Mouse (Mus musculus): ENCODE data around the gene Dnah2.

Gene Dnah2

DNA sequence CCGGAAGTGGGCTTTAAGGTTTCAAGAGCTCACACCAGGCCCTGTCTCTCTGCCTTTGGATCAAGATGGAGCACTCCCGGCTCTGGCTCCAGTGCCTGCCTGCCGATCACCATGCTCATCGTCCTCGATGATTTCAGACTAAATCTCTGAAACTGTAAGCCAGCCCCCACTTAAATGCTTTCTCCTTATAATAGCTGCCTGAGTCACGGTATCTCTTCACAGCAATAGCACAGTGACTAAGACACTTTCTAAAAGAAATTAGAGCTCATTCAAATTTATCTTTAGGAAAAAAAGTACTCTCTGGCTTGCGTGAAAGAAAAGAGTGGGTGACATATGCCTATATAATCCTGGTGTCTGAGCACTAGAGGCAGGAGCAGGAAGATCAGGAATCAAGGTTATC lies 84.9 kb downstream of the Dnah2 start:
- no peak for DNase-seq (ENCODE audit: low spot score)

DNA sequence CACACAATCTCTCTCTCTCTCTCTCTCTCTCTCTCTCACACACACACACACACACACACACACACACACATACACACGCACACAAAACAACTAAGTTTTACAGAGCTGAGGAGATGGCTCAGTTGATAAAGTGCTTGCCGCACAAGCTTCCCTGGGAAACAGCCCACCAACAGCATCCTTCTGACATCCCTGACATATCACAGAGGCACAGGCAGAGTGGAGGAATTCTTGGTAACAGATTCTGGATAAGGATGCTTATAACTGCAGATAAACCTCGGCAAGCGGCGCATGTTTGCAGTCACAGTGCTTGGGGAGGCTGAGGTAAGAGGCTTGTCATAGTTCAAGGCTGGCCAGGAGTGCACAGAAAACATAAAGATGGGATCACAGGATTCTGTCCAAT lies 87.3 kb downstream of the Dnah2 start:
- DNase-seq (ENCODE audit: low spot score): no peak

DNA sequence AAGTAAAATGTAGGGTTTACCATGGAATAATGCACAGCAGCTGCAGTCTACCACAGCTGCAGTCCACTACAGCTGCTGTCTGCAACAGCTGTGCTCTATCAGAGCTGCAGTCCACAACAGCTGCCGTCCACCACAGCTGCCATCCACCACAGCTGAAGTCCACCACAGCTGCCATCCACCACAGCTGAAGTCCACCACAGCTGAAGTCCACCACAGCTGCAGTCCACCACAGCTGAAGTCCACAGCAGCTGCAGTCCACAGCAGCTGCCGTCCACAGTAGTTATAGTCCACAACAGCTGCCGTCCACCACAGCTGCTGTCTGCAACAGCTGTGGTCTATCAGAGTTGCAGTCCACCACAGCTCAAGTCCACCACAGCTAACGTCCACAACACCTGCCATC lies 89.0 kb downstream of the Dnah2 start:
- DNase-seq (ENCODE audit: low spot score): no peak

DNA sequence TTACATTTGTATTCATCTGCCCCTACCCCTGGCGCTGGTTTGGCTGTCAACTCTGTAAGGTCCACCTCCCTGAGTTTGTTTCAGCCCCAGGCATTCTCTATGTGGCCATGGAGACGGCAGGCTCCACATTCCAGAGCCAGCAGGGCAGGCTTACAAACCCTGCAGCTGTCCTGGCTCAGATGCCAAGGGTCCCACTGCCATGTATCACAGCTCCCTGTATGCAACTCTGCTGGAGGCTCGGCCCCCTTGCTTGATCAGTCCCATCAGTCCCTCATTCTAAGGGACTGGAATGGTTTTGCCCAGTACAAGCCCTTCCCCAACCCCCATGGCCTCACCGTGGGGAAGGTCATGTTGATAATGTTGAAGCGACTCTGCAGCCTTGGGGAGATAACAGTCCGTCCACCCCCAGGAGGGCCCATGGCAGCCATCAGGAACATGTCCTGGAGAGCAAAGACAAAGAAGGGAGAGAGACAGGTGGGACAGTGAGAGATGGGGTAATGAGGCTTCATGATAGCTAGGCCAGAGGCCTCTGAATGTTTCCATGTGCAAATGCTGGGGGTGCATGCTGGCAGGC lies 91.8 kb downstream of the Dnah2 start:
- no peak for DNase-seq (ENCODE audit: low spot score)

DNA sequence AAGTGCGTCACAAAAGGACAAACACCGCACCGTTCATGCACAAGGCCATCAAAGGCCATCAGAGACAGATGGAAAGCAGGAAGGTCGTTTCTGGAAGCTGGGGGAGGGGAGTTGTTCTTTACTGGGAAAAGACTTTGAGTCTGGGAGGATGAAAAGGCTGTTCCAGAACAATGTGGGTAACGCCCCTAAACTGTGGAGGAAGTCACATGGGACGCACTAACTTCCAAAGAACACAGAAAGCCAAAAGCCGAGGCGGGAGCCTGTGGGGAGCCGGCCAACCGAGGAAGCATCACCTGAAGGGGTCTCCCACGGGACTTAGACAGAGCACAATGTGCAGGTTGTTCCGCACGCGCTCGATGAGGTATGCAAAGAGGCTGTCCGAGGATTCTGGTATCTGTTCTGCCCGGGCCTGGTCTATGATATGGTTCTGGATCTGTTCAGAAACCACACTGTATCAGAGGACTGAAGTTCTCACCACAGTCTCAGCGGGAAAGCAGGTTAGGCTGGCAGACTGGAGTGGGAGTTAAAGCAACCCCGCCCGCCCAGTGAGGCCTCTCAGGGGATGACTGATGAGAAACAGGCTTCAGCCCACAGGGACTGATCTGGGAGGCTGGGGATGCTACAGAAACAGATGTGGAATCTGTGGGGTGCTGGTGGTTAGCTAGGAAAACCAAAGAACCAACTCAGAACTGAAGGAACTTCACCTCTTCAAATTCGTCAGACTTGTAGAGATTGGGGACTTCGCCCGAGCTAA lies 96.6 kb downstream of the Dnah2 start:
- DNase-seq (ENCODE audit: low spot score): peak; percentile 58

DNA sequence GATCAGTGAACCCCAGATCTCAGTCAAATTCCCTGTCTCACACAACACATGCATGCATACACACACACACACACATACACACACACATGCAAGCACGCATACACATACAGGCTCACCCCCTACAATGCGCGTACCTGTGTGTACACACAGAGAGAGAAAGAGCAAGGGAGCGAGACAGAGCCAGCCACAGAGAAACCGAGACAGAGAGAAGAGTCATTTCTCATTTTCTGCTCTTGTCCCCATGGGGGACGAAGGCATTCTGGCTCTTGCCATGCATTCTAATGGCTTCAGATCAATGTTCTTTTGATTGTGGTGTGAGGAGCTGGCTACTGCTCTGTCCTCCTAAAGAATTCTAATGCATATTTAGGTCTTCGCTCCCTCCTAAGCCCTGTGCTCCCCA lies 101.6 kb downstream of the Dnah2 start:
- no peak for DNase-seq (ENCODE audit: low spot score)

DNA sequence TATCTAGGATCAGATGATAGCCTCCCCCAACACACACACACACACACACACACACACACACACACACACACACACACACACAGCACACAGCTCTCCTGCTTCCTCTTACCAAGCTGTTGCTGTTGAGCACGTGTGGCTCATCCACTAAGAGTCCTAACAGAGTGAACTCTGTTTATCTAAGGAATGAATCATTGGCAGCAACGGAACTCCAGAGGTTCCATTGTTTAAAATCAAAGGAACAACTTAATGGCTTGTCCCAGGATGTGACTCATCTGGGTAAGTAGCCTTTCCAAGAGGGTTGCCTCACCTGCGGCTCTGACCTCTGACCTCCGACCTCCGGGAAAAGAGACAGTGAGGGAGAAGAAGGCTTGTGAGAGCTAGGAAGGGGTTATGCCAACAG lies 105.6 kb downstream of the Dnah2 start:
- DNase-seq (ENCODE audit: low spot score): no peak

DNA sequence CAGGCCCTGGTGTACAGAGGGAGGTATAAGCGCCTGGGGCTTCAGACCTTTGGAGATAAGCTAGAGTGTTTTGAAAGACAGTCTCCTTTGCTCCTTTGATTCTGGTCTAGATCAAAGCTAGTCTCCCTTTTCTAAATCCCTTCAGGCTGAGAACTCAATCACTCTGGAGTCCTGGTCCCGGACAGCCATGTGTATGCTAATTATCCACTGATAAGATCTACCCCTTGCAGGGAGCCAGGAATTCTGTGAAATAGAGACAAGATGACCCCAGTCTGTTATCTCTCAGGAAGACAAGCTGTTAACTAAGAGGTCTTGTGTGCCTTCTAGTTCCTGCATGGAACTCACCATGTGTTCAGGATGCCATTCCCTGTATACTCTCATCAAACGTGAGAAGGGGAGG lies 111.6 kb downstream of the Dnah2 start:
- no peak for DNase-seq (ENCODE audit: low spot score)

DNA sequence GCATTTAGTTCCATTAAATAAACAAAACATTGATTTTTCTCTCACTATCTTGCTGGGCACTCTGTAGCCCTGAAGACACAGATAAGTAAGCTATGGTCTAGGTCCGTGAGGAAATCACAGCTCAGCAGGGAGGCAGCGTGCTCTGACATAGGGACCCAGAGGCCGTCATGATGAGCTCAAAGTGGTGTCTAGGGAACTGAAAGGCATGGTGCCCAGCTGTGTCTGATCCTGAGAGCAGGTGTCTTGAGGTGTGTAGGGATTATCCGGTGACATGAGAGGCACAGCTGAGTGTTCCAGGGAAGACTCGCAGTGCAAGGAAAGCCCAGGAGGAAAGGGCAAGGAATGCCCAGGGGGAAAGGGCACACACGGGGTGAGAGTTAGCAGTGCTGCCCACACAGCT lies 115.7 kb downstream of the Dnah2 start:
- no peak for DNase-seq (ENCODE audit: low spot score)

DNA sequence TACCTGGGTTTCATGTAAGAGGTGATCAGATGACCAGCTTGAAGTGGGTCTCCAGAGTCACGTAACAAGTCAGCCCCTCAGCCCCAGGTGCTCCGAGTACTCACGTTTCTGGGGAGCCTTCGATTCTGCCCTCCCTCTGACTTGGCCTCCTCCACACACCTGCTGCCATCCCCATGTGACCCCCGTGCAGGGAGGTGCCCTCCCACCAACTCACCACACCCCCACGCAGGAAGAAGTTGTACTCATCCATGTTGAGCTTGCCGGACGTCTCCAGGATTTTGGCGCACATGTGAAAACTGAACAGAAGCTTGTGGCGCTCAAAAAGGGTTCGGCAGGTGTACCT lies 116.3 kb downstream of the Dnah2 start:
- no peak for DNase-seq (ENCODE audit: low spot score)

DNA sequence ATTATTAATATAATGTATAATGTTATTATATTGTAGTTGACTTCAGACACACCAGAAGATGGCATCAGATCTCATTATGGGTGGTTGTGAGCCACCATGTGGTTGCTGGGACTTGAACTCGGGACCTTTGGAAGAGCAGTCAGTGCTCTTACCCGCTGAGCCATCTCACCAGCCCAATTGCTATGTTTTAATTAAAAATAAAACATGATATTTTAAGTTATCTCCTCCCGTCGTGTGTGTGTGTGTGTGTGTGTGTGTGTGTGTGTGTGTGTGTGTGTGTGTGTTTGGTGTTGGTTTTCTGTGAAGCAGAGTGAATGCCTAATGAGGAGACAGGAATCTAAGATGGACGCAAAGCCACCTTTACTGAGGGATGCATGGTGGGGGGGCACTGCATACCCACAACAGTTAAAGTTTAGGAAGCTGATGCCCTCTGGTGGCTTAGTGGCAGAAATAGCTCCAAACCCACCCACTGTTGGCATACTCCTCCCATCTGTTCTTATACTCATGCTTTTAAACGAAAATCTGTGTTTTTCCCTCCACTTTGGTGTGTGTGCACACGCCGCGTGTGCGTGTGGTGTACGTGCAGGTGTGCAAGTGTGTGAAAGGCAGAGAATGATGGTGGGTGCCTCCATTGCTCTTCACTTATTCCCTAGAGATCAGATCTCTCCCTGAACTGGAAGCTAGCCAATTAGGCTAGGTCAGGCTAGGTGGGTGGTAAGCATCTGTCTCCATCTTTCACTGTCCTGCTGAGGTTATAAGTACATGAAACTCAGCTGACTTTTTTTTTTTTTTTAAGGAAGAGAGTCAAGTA lies 116.9 kb downstream of the Dnah2 start:
- peak; percentile 70 for DNase-seq (ENCODE audit: low spot score)

DNA sequence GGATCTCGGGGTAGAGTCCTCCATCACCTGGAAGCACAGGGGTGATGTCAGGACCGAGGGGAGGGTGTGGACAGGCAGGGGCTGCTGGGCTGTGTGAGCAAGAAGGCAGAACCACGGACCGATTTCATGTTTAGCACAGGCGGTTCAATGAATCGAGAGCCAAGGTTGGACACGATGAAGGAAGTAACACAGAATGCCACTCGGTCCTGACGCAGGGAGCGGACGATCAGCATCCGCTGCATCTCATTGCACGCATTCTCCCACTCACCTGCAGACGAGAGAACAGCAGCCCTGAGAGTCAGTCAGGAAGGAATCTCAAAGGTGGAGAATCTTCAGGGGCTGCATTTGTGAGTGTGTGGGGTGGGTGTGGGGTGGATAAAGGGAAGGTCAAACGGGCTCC lies 118.3 kb downstream of the Dnah2 start:
- no peak for DNase-seq (ENCODE audit: low spot score)

DNA sequence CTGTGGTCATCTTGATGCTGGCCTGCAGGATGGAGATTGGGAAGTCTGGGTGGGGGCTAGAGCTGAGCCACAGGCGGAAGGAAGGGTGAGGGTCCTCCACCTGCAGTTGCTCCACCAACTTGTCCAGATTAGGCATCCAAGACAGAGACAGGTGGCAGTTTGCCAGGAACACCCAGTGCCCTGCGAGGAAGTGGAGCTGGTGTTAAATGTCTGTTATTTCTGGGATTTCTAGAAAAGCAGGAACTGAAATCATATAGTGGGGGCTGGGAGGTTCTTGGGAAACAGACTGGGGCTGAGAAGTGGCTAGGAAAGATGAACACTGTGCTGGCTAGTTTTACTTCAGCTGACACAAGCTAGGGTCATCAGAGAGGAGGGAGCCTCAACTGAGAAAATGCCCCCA lies 119.6 kb downstream of the Dnah2 start:
- DNase-seq (ENCODE audit: low spot score): peak; percentile 70

DNA sequence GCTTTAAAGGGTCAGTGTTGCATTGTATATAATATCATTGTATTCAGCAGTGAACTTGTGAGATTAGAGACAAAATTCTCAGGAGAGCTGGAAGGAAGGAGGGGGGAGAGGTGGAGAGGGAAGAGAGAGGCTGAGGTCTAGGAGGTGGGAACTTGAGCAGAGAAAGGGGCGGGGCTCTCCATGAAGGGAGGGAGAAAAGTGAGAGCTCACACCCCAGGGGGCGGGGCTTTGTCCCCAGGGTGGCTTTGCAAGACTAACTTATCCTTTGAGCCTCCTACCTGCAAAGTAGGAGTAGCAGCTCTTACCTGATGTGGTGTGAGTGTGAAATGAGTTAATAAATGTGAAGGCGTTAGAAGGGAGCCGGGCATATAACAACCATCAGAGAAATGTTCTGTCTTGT lies 120.2 kb downstream of the Dnah2 start:
- peak; percentile 76 for DNase-seq (ENCODE audit: low spot score)

DNA sequence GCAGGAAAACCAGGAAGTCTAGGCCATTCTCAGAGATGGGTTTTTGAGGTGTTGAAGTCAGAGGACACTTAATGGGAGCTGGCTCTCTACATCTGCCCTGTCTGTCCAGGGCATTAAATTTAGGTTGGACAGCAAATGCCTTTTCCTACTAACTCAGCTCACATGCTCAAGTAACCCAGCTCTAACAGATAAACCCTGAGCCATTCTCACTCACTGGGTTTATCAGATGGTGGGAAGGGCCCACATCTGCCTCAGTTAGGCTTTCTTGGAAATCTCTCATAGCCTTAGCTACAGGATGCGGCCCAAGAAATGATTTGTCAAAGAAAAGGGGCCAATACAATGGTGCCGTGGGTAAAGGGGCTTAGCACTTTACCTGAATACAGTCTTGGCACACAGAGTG lies 122.7 kb downstream of the Dnah2 start:
- no peak for DNase-seq (ENCODE audit: low spot score)

DNA sequence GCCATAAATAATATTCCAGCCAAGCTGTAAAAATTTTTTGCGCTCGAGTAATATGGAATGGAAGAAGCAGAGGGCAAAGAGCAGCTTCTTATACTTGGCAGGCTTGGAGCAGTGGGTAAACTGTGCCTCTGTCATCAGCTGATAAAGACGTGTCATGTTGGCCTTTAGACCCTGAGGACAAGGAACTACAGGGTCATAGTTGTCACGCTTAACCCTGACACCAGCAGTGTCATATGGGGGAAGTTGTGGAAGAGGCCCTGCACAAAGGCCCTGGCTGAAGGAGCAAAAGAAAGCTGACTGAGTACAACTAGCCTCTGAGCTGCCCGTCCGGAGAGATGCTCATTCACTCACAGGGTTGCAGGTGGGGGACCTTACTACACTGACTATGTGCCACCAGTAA lies 125.0 kb downstream of the Dnah2 start:
- DNase-seq (ENCODE audit: low spot score): no peak

DNA sequence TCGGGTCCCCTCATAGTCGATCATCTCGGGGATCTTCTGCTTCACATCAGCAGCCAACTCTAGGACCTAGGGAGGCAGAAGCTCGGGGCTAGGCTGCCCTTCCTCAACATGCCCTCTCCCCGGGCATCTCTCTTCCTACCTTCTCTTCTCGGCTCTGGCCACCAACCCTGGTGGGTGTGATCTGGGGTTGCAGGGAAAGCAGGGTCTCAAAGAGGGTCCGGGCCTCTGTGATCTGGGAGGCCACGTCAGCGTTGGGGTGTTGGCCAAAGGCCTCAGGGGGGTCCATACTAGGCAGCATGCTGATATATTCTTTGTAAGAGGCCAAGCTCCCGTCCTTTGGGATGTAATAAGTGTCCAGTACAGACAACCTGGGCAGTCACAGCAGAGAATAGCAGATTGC lies 126.1 kb downstream of the Dnah2 start:
- no peak for DNase-seq (ENCODE audit: low spot score)

DNA sequence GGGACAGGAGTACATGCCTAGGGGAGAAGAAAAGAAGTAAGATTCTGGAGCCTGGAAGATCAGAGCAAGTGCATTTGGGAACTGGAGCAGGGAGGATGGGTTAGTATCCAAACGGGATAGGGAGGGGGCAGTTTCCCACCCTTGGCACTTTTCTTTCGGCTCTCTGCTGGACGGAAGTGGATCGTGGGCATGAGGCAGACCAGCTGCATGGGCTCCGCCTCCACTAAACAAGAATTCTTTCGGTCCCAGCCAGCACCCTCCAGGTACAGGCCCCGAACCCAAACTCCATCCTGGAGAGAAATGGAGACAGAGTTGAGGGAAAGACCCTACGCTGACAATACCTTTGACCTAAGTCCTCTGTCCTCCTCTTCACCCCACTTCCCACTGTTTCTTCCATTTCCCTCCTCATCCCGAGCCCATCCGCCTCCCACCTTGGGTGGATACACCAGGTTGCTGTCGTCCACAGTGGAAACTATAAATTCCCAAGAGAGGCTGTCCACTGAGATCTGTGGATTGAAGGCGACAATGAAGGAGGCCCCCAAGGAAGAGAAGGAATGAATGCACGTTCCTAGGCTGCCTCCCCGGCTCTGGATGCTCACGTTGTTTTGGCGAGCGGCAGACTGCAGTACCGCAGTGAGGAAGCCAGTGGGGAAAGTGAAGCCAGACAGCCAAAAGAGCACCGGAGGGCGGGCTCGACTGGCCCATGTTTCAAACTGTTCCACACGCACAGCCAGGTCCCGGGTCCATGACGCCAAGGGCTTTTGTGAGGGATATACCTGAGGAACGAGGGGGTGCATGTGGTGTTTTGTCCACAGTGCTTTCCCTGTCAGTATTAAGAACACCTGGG lies 127.6 kb downstream of the Dnah2 start:
- no peak for DNase-seq (ENCODE audit: low spot score)

DNA sequence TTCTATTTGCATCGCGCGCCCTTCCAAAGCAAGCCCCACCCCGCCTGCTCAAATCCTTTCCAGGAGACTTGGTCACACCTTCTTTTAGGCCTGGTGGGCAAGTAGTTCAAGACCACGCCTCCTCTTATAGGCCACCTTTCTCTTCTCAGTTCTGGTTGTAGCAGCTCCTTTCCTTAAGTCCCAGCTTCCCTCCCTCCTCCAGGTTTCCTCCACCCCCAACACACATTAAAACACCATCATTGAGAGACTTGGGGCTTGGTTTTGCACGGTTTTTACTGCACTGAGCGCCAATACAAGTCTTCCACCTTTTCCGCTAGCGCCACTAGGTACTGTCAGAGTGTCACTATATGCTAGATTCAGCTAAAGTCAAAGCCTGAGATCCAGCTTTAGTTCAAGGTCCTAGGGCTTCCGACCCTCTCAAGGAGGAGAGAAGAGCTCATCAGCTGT lies 128.3 kb downstream of the Dnah2 start:
- DNase-seq (ENCODE audit: low spot score): no peak

DNA sequence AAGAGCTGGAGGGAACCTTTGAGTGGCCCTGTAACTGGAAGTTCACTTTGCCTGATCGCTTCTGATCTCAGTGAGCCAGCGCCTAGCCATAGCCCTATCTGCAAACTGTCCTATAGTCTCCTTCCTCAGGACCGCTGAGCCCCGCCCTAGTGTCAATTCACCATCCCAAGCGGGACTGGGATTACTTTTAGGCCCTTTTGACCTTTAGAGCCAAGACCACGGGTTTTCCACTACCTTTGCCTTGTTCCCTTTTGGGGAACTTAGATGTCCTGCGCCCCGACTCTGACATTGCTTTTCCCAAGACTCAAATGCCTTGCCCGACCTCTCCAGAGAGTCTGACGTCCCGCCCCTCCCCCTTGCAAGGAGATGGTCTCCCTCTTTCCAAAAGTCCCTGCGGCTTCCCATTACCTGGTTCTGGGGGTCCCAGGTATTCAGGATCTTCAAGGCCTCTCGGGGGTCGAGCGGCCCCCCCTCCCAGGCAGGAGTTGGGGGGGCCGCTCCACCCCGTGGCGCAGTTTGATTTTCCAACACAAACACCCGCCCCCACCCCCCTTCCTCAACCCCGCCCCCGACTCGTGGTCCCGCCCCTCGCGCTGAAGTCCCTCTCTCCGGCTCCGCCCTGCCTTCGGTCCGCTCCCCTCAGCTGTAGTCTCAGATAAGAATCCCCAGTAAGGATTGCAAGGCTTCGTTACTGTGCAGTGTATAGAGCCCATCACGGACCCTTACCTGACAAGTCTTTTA lies 128.9 kb downstream of the Dnah2 start:
- DNase-seq (ENCODE audit: low spot score): peak; percentile 81

DNA sequence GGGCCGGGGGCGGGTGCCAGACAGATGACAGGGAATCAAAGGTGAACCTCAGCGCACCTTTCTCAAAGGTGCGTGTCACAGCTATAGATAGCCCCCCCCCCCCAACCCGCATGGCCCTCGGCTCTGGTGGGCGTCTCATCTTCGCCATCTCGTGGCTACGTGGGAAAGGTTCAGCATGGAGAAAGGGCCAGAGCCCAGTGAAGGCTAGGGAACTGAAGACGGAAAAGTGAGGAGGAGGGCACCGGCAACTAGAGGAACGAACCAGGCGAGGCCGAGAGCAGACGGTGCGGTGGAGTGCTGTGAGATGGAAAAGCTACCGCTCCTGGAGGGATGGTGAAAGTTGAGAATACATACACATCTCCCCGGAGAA lies 129.5 kb downstream of the Dnah2 start:
- peak; percentile 65 for DNase-seq (ENCODE audit: low spot score)

All from testis, postnatal 10 days (tissue).